Mouse (Mus musculus): ENCODE data around the gene Gm43302. TPM values are rescaled to one million over a fixed set of nuclear protein-coding genes. Genes with fewer than 3 reads are reported as not detected.
"Not testable (repeated sequence)": the region's sequence is repeated elsewhere in the genome, so short reads cannot be mapped to it uniquely, and the experiment has no call there.

The Gm43302 gene
- polyA plus RNA-seq, 1 experiment from 2014 or later, result not detected

- H3K4me3 ChIP-seq (ENCODE audit: low read depth, low read length), result no peak overlapping the region
- 51% methylated on average over 2 of the region's 2 CpGs for WGBS
- ATAC-seq (replicated peaks; ENCODE audit: low FRiP score), result no peak
- DNase-seq (ENCODE audit: low spot score), result no peak
- no peaks in the 10 kb centered on the region for H3K9me3 ChIP-seq (ENCODE audit: control insufficient read depth, low read length)
- H3K9ac ChIP-seq (ENCODE audit: low read depth, low read length), result no peak overlapping the region
- no peaks in the 10 kb centered on the region for H3K27me3 ChIP-seq (replicated peaks; ENCODE audit: control insufficient read depth, insufficient read depth, low read length)
- H3K36me3 ChIP-seq (ENCODE audit: control insufficient read depth, insufficient read depth, low read length), result no peaks in the 10 kb centered on the region
- H3K27ac ChIP-seq (ENCODE audit: low read depth, low read length), result no peak overlapping the region
- H3K4me1 ChIP-seq (replicated peaks; ENCODE audit: control insufficient read depth, insufficient read depth, low read length), result no peaks in the 10 kb centered on the region
- H3K4me2 ChIP-seq, result no peak overlapping the region
Observed at GRCm38 (mm10) chr5:105301531-105301930, 8.0 kb upstream of the Gm43302 start.

- Histone ChIP-seq H3K36me3 (ENCODE audit: control insufficient read depth, insufficient read depth, low read length) (no peaks in the 10 kb centered on the region), H3K27me3 (replicated peaks; ENCODE audit: control insufficient read depth, insufficient read depth, low read length) (no peaks in the 10 kb centered on the region), H3K9ac (ENCODE audit: low read depth, low read length) (no peak overlapping the region), H3K9me3 (ENCODE audit: control insufficient read depth, low read length) (no peaks in the 10 kb centered on the region), H3K4me1 (replicated peaks; ENCODE audit: control insufficient read depth, insufficient read depth, low read length) (no peaks in the 10 kb centered on the region), H3K4me3 (ENCODE audit: low read depth, low read length) (no peak overlapping the region), H3K27ac (ENCODE audit: low read depth, low read length) (no peak overlapping the region), H3K4me2 (no peak overlapping the region)
- ATAC-seq (replicated peaks; ENCODE audit: low FRiP score) (no peak), DNase-seq (ENCODE audit: low spot score) (no peak)
- 81% methylated on average over 3 of the region's 3 CpGs for WGBS
Observed at GRCm38 (mm10) chr5:105295746-105296145, 2.3 kb upstream of the Gm43302 start.

GRCm38 (mm10) chr5:105292492-105292891 lies 1.0 kb downstream of the Gm43302 start:
- H3K27me3 ChIP-seq (replicated peaks; ENCODE audit: control insufficient read depth, insufficient read depth, low read length), result no peaks in the 10 kb centered on the region
- 89% methylated on average over 1 of the region's 1 CpGs for whole genome bisulfite sequencing
- no peak overlapping the region for H3K9ac ChIP-seq (ENCODE audit: low read depth, low read length)
- H3K4me2 ChIP-seq, result no peak overlapping the region
- no peaks in the 10 kb centered on the region for H3K9me3 ChIP-seq (ENCODE audit: control insufficient read depth, low read length)
- no peaks in the 10 kb centered on the region for H3K4me1 ChIP-seq (replicated peaks; ENCODE audit: control insufficient read depth, insufficient read depth, low read length)
- no peak overlapping the region for H3K27ac ChIP-seq (ENCODE audit: low read depth, low read length)
- DNase-seq (ENCODE audit: low spot score) (no peak), ATAC-seq (replicated peaks; ENCODE audit: low FRiP score) (no peak; the same call in 1 of the 2 replicates)
- no peaks in the 10 kb centered on the region for H3K36me3 ChIP-seq (ENCODE audit: control insufficient read depth, insufficient read depth, low read length)
- H3K4me3 ChIP-seq (ENCODE audit: low read depth, low read length), result no peak overlapping the region

- not testable (repeated sequence) for H3K4me3 ChIP-seq (ENCODE audit: low read depth, low read length); ATAC-seq (replicated peaks; ENCODE audit: low FRiP score)
Observed at GRCm38 (mm10) chr5:105290921-105291320, 2.6 kb downstream of the Gm43302 start.

GRCm38 (mm10) chr5:105260673-105261072 lies 32.8 kb downstream of the Gm43302 start:
- not testable (repeated sequence) for H3K4me2 ChIP-seq; H3K9me3 ChIP-seq (ENCODE audit: control insufficient read depth, low read length); H3K36me3 ChIP-seq (ENCODE audit: control insufficient read depth, insufficient read depth, low read length); H3K4me3 ChIP-seq (ENCODE audit: low read depth, low read length); H3K4me1 ChIP-seq (replicated peaks; ENCODE audit: control insufficient read depth, insufficient read depth, low read length); DNase-seq (ENCODE audit: low spot score); H3K9ac ChIP-seq (ENCODE audit: low read depth, low read length); H3K27me3 ChIP-seq (replicated peaks; ENCODE audit: control insufficient read depth, insufficient read depth, low read length); ATAC-seq (replicated peaks; ENCODE audit: low FRiP score); H3K27ac ChIP-seq (ENCODE audit: low read depth, low read length)
- no CpG with 5 or more reads among the region's 3 CpGs for WGBS

More at GRCm38 (mm10) chr5:105290921-105291320, 2.6 kb downstream of the Gm43302 start:
- not testable (repeated sequence) for H3K36me3 ChIP-seq (ENCODE audit: control insufficient read depth, insufficient read depth, low read length); H3K27me3 ChIP-seq (replicated peaks; ENCODE audit: control insufficient read depth, insufficient read depth, low read length); H3K27ac ChIP-seq (ENCODE audit: low read depth, low read length); H3K9ac ChIP-seq (ENCODE audit: low read depth, low read length); H3K4me1 ChIP-seq (replicated peaks; ENCODE audit: control insufficient read depth, insufficient read depth, low read length); DNase-seq (ENCODE audit: low spot score); H3K4me2 ChIP-seq; H3K9me3 ChIP-seq (ENCODE audit: control insufficient read depth, low read length)
- WGBS, result 57% methylated on average over 3 of the region's 3 CpGs

GRCm38 (mm10) chr5:105252491-105252890 lies 41.0 kb downstream of the Gm43302 start:
- Histone ChIP-seq H3K9ac (ENCODE audit: low read depth, low read length) (no peak overlapping the region), H3K9me3 (ENCODE audit: control insufficient read depth, low read length) (no peaks in the 10 kb centered on the region), H3K27ac (ENCODE audit: low read depth, low read length) (no peak overlapping the region), H3K4me1 (replicated peaks; ENCODE audit: control insufficient read depth, insufficient read depth, low read length) (no peaks in the 10 kb centered on the region), H3K36me3 (ENCODE audit: control insufficient read depth, insufficient read depth, low read length) (no peaks in the 10 kb centered on the region), H3K27me3 (replicated peaks; ENCODE audit: control insufficient read depth, insufficient read depth, low read length) (no peaks in the 10 kb centered on the region), H3K4me2 (no peak overlapping the region), H3K4me3 (ENCODE audit: low read depth, low read length) (no peak overlapping the region)
- DNase-seq (ENCODE audit: low spot score) (no peak), ATAC-seq (replicated peaks; ENCODE audit: low FRiP score) (no peak)

GRCm38 (mm10) chr5:105244741-105245140 lies 48.8 kb downstream of the Gm43302 start:
- not testable (repeated sequence) for H3K9me3 ChIP-seq (ENCODE audit: control insufficient read depth, low read length); H3K36me3 ChIP-seq (ENCODE audit: control insufficient read depth, insufficient read depth, low read length); H3K4me2 ChIP-seq; H3K27ac ChIP-seq (ENCODE audit: low read depth, low read length); ATAC-seq (replicated peaks; ENCODE audit: low FRiP score); H3K4me1 ChIP-seq (replicated peaks; ENCODE audit: control insufficient read depth, insufficient read depth, low read length); H3K4me3 ChIP-seq (ENCODE audit: low read depth, low read length); DNase-seq (ENCODE audit: low spot score); H3K27me3 ChIP-seq (replicated peaks; ENCODE audit: control insufficient read depth, insufficient read depth, low read length); H3K9ac ChIP-seq (ENCODE audit: low read depth, low read length)
- WGBS, result 58% methylated on average over 3 of the region's 3 CpGs

- not testable (repeated sequence) for H3K27me3 ChIP-seq (replicated peaks; ENCODE audit: control insufficient read depth, insufficient read depth, low read length); DNase-seq (ENCODE audit: low spot score); H3K4me1 ChIP-seq (replicated peaks; ENCODE audit: control insufficient read depth, insufficient read depth, low read length); H3K36me3 ChIP-seq (ENCODE audit: control insufficient read depth, insufficient read depth, low read length); H3K4me2 ChIP-seq; H3K9me3 ChIP-seq (ENCODE audit: control insufficient read depth, low read length); H3K4me3 ChIP-seq (ENCODE audit: low read depth, low read length); H3K27ac ChIP-seq (ENCODE audit: low read depth, low read length); ATAC-seq (replicated peaks; ENCODE audit: low FRiP score); H3K9ac ChIP-seq (ENCODE audit: low read depth, low read length)
- WGBS, result 81% methylated on average over 5 of the region's 5 CpGs
Observed at GRCm38 (mm10) chr5:105240982-105241381, 52.5 kb downstream of the Gm43302 start.

- not testable (repeated sequence) for H3K4me2 ChIP-seq; H3K36me3 ChIP-seq (ENCODE audit: control insufficient read depth, insufficient read depth, low read length); H3K4me3 ChIP-seq (ENCODE audit: low read depth, low read length); H3K4me1 ChIP-seq (replicated peaks; ENCODE audit: control insufficient read depth, insufficient read depth, low read length); H3K9ac ChIP-seq (ENCODE audit: low read depth, low read length); DNase-seq (ENCODE audit: low spot score); H3K27me3 ChIP-seq (replicated peaks; ENCODE audit: control insufficient read depth, insufficient read depth, low read length); H3K27ac ChIP-seq (ENCODE audit: low read depth, low read length); H3K9me3 ChIP-seq (ENCODE audit: control insufficient read depth, low read length)
- ATAC-seq (replicated peaks; ENCODE audit: low FRiP score), result peak; percentile 69; the same call in 1 of the 2 replicates
Observed at GRCm38 (mm10) chr5:105239483-105240047, 53.9 kb downstream of the Gm43302 start, which contains the start of gene Gbp10. Gbp10 (minus strand) TSS chr5:105239533.
